Mouse (Mus musculus): ENCODE results near the gene Pdik1l.

DNA sequence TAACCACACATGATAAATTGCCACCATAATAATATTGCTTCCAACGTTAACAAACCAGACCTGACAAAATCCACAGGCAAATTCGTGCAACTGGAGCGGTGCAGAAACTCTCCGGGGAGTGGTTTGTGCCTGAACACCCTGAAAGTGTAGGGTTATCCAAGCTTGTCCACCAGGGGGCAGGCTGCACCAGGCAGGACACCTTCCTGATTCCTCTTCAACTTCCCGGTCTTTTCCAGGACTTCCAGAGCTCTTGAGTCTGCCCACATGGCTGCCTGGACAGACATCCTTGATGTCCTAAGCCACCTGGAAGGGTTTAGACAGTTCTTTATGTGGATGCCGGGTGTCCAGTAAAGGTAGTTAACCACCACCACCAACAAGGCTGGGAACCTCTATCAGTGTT lies 24.5 kb downstream of the Pdik1l start:
- TF ChIP-seq POLR2A (IDR thresholded peaks at IDR 0.05; ENCODE audit: insufficient read depth, low read depth, low read length) (no peak), CTCF (IDR thresholded peaks at IDR 0.05; ENCODE audit: insufficient read depth, low read depth, low read length) (peak; percentile 51; the same call in 1 of the 2 replicates)
